Mouse (Mus musculus): Measurements from ENCODE around the gene Tmem131.

GRCm38 (mm10) chr1:36914455-36915199 lies 28.8 kb downstream of the Tmem131 start:
- no peak for TF ChIP-seq POLR2A (IDR thresholded peaks at IDR 0.05; ENCODE audit: insufficient read depth, low read depth, low read length)
- peak; percentile 31 for TF ChIP-seq CTCF (IDR thresholded peaks at IDR 0.05)
- TF ChIP-seq EP300 (IDR thresholded peaks at IDR 0.05; ENCODE audit: insufficient read depth, low read depth, low read length): 0 out of 2 replicates have a peak, but pooled peaks have one; percentile 54
